Mouse (Mus musculus): ENCODE measurements around the gene Sdhaf3.
"Not testable (repeated sequence)": the region's sequence is repeated elsewhere in the genome, so short reads cannot be mapped to it uniquely, and the experiment has no call there.

The Sdhaf3 gene

GRCm38 (mm10) chr6:6955764-6956561, at the start of gene Sdhaf3:
Gene Sdhaf3 (plus strand): TSS chr6:6956004.
- DNase-seq (ENCODE audit: low spot score): peak; percentile 97

- DNase-seq (ENCODE audit: low spot score): no peak
Measured at GRCm38 (mm10) chr6:6909586-6909985, 46.2 kb upstream of the Sdhaf3 start.

- no peak for DNase-seq (ENCODE audit: low spot score)
Measured at GRCm38 (mm10) chr6:6914304-6914703, 41.5 kb upstream of the Sdhaf3 start.

- DNase-seq (ENCODE audit: low spot score): peak; percentile 53
Measured at GRCm38 (mm10) chr6:6914849-6915525, 40.8 kb upstream of the Sdhaf3 start.

- no peak for DNase-seq (ENCODE audit: low spot score)
Measured at GRCm38 (mm10) chr6:6915526-6915915, 40.3 kb upstream of the Sdhaf3 start.

GRCm38 (mm10) chr6:6917334-6917733, 38.5 kb upstream of the Sdhaf3 start:
- DNase-seq (ENCODE audit: low spot score): no peak

GRCm38 (mm10) chr6:6925264-6925663, 30.5 kb upstream of the Sdhaf3 start:
- no peak for DNase-seq (ENCODE audit: low spot score)

- DNase-seq (ENCODE audit: low spot score): no peak
Measured at GRCm38 (mm10) chr6:6930831-6931230, 25.0 kb upstream of the Sdhaf3 start.

- no peak for DNase-seq (ENCODE audit: low spot score)
Measured at GRCm38 (mm10) chr6:6931507-6931906, 24.3 kb upstream of the Sdhaf3 start.

- DNase-seq (ENCODE audit: low spot score): no peak
Measured at GRCm38 (mm10) chr6:6940845-6941244, 15.0 kb upstream of the Sdhaf3 start.

- no peak for DNase-seq (ENCODE audit: low spot score)
Measured at GRCm38 (mm10) chr6:6942813-6943212, 13.0 kb upstream of the Sdhaf3 start.

GRCm38 (mm10) chr6:6947650-6948049, 8.2 kb upstream of the Sdhaf3 start:
- no peak for DNase-seq (ENCODE audit: low spot score)

GRCm38 (mm10) chr6:6955395-6955763, 425 bp upstream of the Sdhaf3 start:
- DNase-seq (ENCODE audit: low spot score): no peak

- DNase-seq (ENCODE audit: low spot score): not testable (repeated sequence)
Measured at GRCm38 (mm10) chr6:6959234-6959633, 3.4 kb downstream of the Sdhaf3 start.

- no peak for DNase-seq (ENCODE audit: low spot score)
Measured at GRCm38 (mm10) chr6:6997226-6997946, 41.6 kb downstream of the Sdhaf3 start.

- DNase-seq (ENCODE audit: low spot score): no peak
Measured at GRCm38 (mm10) chr6:6997956-6998355, 42.2 kb downstream of the Sdhaf3 start.

GRCm38 (mm10) chr6:6999015-6999414, 43.2 kb downstream of the Sdhaf3 start:
- DNase-seq (ENCODE audit: low spot score): no peak

GRCm38 (mm10) chr6:7003085-7003484, 47.3 kb downstream of the Sdhaf3 start:
- DNase-seq (ENCODE audit: low spot score): no peak

- DNase-seq (ENCODE audit: low spot score): no peak
Measured at GRCm38 (mm10) chr6:7004005-7004404, 48.2 kb downstream of the Sdhaf3 start.

GRCm38 (mm10) chr6:7038087-7038486, 82.3 kb downstream of the Sdhaf3 start:
- no peak for DNase-seq (ENCODE audit: low spot score)

- no peak for DNase-seq (ENCODE audit: low spot score)
Measured at GRCm38 (mm10) chr6:7038835-7039234, 83.0 kb downstream of the Sdhaf3 start.

GRCm38 (mm10) chr6:7041912-7042311, 86.1 kb downstream of the Sdhaf3 start:
- DNase-seq (ENCODE audit: low spot score): no peak

- no peak for DNase-seq (ENCODE audit: low spot score)
Measured at GRCm38 (mm10) chr6:7062819-7063218, 107.0 kb downstream of the Sdhaf3 start.
